Mouse (Mus musculus): ENCODE measurements around the gene Rftn1.

- TF ChIP-seq POLR2A (IDR thresholded peaks at IDR 0.05; ENCODE audit: insufficient read depth, low read depth, low read length) = no peak
- TF ChIP-seq CTCF (IDR thresholded peaks at IDR 0.05) = no peak
Measured at GRCm38 (mm10) chr17:50086887-50087286, 103.6 kb downstream of the Rftn1 start.
